Mouse (Mus musculus) heart, embryonic 10.5 days (tissue): ENCODE results near the gene Lsm4. TPM values are rescaled to one million over a fixed set of nuclear protein-coding genes. Genes with fewer than 3 reads are reported as not detected.
A peak's percentile ranks its signal among the peaks of the same experiment; 100 is the strongest.

Source experiments
- DNase-seq: peaks from one replicate; pipeline ENCODE4 v3.0.0-alpha.2; 2017; ENCODE audit warnings: low spot score
- H3K27ac ChIP-seq: fragments of 300-500 bp; sonication (generic); 2 replicates; pipeline ENCODE4 v1.5.1; 2016; ENCODE audit warnings: mild to moderate bottlenecking
- H3K27me3 ChIP-seq: fragments of 300-500 bp; sonication (generic); 2 replicates; pipeline ENCODE4 v1.6.1; 2016; ENCODE audit warnings: mild to moderate bottlenecking; ENCODE audit not compliant: poor library complexity, insufficient read depth, severe bottlenecking
- H3K36me3 ChIP-seq: fragments of 300-500 bp; sonication (generic); 2 replicates; pipeline ENCODE4 v1.6.1; 2016; ENCODE audit warnings: mild to moderate bottlenecking, moderate library complexity
- H3K4me1 ChIP-seq: fragments of 300-500 bp; sonication (generic); 2 replicates; pipeline ENCODE4 v1.6.1; 2016; ENCODE audit warnings: mild to moderate bottlenecking
- H3K4me3 ChIP-seq: fragments of 300-500 bp; sonication (generic); 2 replicates; pipeline ENCODE4 v1.5.1; 2016; ENCODE audit warnings: mild to moderate bottlenecking, moderate library complexity
- H3K9me3 ChIP-seq: fragments of 300-500 bp; sonication (generic); 2 replicates; pipeline ENCODE4 v1.6.1; 2016; ENCODE audit warnings: mild to moderate bottlenecking, moderate library complexity
- WGBS: fragments of 180-500 bp; shearing (Covaris S2); methylation state at CpG from one replicate; pipeline ENCODE4 v1.1.7; 2016; 5-methylcytosine and 5-hydroxymethylcytosine counted together
- polyA plus RNA-seq: library from polyadenylated mRNA; unstranded; fragments of >200 nt; fragmentation: Nextera tagmentation; extraction: Ambion mirVana; gene quantifications from 2 replicates; pipeline ENCODE4 v1.2.1, GENCODE M21; 2016

Gene Lsm4
- polyA plus RNA-seq, 1 experiment from 2014 or later, result 410 TPM

GRCm38 (mm10) chr8:70689892-70690390 lies 16.9 kb downstream of the Lsm4 start:
- Histone ChIP-seq H3K9me3 (no peaks in the 10 kb centered on the region), H3K27ac (peak overlapping the region; percentile 44), H3K4me1 (peaks cover 26% of the 10 kb centered on the region), H3K4me3 (no peak overlapping the region), H3K27me3 (no peaks in the 10 kb centered on the region), H3K36me3 (0 out of 2 replicates have a peak, but pooled peaks cover 2% of the 10 kb centered on the region)
- no peak for DNase-seq
- WGBS, result 81% methylated on average over 5 of the region's 5 CpGs

- no peaks in the 10 kb centered on the region for H3K27me3 ChIP-seq
- DNase-seq, result no peak
- 68% methylated on average over 4 of the region's 4 CpGs for WGBS
- H3K27ac ChIP-seq, result peak overlapping the region; percentile 91
- no peaks in the 10 kb centered on the region for H3K9me3 ChIP-seq
- H3K36me3 ChIP-seq, result 0 out of 2 replicates have a peak, but pooled peaks cover 2% of the 10 kb centered on the region
- H3K4me1 ChIP-seq, result peaks cover 39% of the 10 kb centered on the region
- peak overlapping the region; percentile 53 for H3K4me3 ChIP-seq
Measured at GRCm38 (mm10) chr8:70691230-70691629, 18.2 kb downstream of the Lsm4 start.

- DNase-seq, result peak; percentile 87
- Histone ChIP-seq H3K27ac (peak overlapping the region; percentile 91), H3K4me1 (peaks cover 44% of the 10 kb centered on the region), H3K27me3 (no peaks in the 10 kb centered on the region), H3K4me3 (peak overlapping the region; percentile 53), H3K36me3 (no peaks in the 10 kb centered on the region), H3K9me3 (no peaks in the 10 kb centered on the region)
- WGBS, result under 1% methylated on average over 20 of the region's 20 CpGs
Measured at GRCm38 (mm10) chr8:70691727-70692231, 18.7 kb downstream of the Lsm4 start.

DNA sequence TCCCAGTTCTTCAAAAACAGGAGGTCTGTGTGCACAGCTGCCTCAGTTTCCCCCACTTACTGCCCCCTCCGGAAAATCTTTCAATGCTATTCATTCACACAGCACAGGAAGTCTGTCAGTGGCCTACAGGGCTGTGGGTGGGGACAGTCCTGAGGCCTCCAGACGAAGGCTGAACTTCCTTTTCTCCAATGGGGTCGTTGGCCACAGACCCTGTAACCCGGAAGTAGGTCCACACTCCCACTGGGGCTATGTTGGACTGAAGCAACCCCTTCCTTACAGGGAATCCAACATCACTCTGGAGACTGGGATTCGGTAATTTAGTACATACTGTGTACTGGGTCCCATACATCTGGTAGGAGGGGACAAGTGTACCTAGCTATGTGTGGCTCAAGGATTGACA lies 20.6 kb downstream of the Lsm4 start:
- Histone ChIP-seq H3K27ac (0 out of 2 replicates have a peak overlapping the region, but pooled peaks have one; percentile 29), H3K4me1 (peaks cover 56% of the 10 kb centered on the region), H3K27me3 (no peaks in the 10 kb centered on the region), H3K36me3 (no peaks in the 10 kb centered on the region), H3K4me3 (no peak overlapping the region), H3K9me3 (no peaks in the 10 kb centered on the region)
- WGBS, result 55% methylated on average over 5 of the region's 5 CpGs
- no peak for DNase-seq

DNA sequence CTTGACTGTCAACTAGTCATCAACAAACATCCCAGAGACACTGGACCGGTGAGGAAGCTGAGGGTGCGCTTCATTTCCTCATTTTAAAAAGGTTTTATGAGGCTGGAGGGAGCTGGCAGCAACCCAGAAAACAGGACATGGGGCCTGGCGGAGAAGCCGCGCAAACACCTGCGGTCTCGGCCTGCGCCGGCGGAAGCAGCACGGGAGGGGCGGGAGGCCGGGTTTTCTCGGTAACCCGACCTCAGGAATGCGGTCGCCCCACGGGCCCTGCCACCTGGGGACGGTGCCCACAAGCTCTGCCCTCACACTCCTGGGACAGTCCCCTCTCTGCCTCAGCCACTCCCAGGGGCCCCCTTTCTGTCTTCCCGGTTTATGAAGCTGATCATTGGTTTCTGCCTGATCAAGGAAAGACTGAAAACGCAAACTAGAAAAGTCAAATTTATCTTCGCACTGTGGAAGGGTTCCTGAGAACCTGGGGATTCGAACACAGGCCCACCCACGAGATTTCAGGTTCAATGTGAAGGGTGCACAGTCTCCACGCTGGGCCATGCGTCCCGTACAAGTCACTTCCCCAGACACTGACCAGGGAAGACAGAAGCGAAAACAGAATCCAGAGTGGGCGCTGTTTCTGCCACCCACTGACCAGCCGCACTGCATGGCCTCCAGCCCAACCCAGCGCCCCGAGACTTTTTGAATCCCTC lies 22.4 kb downstream of the Lsm4 start:
- Histone ChIP-seq H3K27me3 (no peaks in the 10 kb centered on the region), H3K36me3 (no peaks in the 10 kb centered on the region), H3K4me3 (peak overlapping the region; percentile 8; the same call in 1 of the 2 replicates), H3K27ac (peak overlapping the region; percentile 99), H3K9me3 (no peaks in the 10 kb centered on the region), H3K4me1 (peaks cover 56% of the 10 kb centered on the region)
- DNase-seq, result no peak
- 29% methylated on average over 32 of the region's 32 CpGs for WGBS

GRCm38 (mm10) chr8:70696019-70696885 lies 23.2 kb downstream of the Lsm4 start:
- Histone ChIP-seq H3K27me3 (no peaks in the 10 kb centered on the region), H3K27ac (peak overlapping the region; percentile 99), H3K4me1 (peaks cover 64% of the 10 kb centered on the region), H3K4me3 (peak overlapping the region; percentile 48), H3K36me3 (peaks cover 2% of the 10 kb centered on the region; the same call in 1 of the 2 replicates), H3K9me3 (no peaks in the 10 kb centered on the region)
- WGBS, result 6% methylated on average over 31 of the region's 31 CpGs
- peak; percentile 94 for DNase-seq

- Histone ChIP-seq H3K9me3 (no peaks in the 10 kb centered on the region), H3K4me1 (peaks cover 62% of the 10 kb centered on the region), H3K27ac (peak overlapping the region; percentile 99), H3K36me3 (peaks cover 5% of the 10 kb centered on the region; the same call in 1 of the 2 replicates), H3K27me3 (no peaks in the 10 kb centered on the region), H3K4me3 (peak overlapping the region; percentile 48)
- WGBS, result 42% methylated on average over 4 of the region's 4 CpGs
- DNase-seq, result no peak
Measured at GRCm38 (mm10) chr8:70696946-70697345, 23.9 kb downstream of the Lsm4 start.

DNA sequence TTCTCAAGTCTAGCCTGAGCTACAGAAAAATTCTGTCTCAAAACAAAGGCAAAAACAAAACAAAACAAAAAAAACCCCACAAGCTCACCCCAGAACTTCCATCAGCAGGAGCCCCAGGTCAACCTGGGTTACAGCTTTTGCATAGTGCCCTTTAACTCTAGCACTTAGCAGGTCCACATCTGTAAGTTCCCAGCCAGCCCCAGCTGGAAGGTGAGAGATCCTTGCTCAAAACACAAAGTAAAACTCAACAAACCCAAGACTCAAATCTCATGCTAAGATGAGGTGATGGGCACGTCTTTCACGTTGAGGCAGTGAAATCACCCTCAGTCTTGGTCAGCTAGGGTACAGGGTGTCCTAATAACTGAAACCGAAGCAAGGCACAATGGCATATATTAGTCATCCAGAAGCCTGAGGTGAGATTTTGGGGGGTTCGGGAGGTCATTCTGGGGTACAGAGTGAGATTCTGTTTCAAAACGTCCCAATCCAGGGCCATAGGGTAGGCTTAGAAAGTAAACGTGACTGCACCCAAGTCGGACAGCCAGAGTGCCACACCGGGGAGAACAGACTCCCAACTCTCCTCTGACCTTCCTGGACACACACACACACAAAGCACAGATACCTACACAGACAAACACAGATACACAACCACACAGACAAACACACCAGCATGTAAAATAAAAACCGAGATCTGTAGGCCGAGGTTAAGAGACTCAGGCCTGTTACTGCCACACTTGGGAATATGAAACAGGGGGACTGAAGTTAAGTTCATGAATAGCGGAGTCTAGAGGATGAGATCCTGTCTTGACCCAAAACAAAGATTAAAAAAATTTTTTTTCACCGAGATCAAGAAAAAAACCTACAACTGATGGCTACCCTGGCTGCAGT lies 24.6 kb downstream of the Lsm4 start:
- Histone ChIP-seq H3K27ac (peak overlapping the region; percentile 99), H3K27me3 (no peaks in the 10 kb centered on the region), H3K4me3 (peak overlapping the region; percentile 96), H3K36me3 (peaks cover 5% of the 10 kb centered on the region; the same call in 1 of the 2 replicates), H3K4me1 (peaks cover 56% of the 10 kb centered on the region), H3K9me3 (no peaks in the 10 kb centered on the region)
- DNase-seq, result no peak
- WGBS, result 72% methylated on average over 12 of the region's 12 CpGs

DNA sequence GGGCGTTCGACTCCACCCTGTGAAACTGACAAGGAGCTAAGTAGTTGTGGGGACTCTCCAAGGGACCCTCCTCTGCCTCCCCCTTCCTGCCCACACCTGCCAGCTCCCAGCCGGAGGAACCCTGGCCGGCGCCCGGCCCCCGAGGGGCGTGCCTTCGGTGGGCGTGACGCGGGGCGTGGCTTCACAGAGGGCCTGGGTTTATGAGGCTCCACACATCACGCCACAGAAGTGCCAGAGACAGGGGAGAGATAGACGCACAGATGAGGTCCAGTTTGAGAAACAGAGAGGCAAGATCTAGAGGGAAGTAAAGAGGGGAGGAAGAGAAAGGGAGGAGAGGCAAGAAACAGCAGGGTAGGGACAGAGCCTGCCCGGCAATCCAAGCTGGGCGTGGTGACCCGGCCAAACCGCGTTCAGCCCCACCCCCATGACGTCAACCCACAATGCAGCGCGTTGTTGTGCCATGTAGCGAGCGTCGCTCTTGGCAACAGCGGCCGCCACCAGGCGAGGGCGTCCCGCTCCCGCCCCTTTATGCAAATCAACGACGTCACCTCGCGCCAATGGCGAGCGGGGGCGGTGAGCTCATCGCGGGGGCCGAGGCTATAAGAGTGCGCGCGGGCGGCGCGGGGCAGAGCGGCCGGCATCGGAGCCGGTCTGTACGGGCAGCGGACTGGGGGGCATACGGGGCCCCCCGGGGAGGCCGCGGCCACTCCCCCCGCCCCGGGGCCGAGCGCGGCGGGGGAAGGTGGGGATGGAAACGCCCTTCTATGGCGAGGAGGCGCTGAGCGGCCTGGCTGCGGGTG lies 25.5 kb downstream of the Lsm4 start, which contains the start of gene Jund:
Gene Jund (plus strand): TSS at position 640 of the 800 bp plus-strand sequence.
- under 1% methylated on average over 67 of the region's 69 CpGs for WGBS
- Histone ChIP-seq H3K27ac (peak within 1 kb of the TSS; percentile 99), H3K27me3 (no peaks in the 10 kb centered on the region), H3K4me3 (peak within 1 kb of the TSS; percentile 96), H3K9me3 (no peaks in the 10 kb centered on the region), H3K36me3 (peaks cover 8% of the 10 kb centered on the region; the same call in 1 of the 2 replicates), H3K4me1 (peaks cover 52% of the 10 kb centered on the region)
- peak; percentile 99 for DNase-seq

GRCm38 (mm10) chr8:70699116-70699833 lies 26.2 kb downstream of the Lsm4 start:
- Histone ChIP-seq H3K4me1 (peaks cover 48% of the 10 kb centered on the region), H3K4me3 (peak overlapping the region; percentile 96), H3K27me3 (no peaks in the 10 kb centered on the region), H3K27ac (peak overlapping the region; percentile 99), H3K9me3 (no peaks in the 10 kb centered on the region), H3K36me3 (peaks cover 8% of the 10 kb centered on the region; the same call in 1 of the 2 replicates)
- WGBS, result under 1% methylated on average over 76 of the region's 89 CpGs
- DNase-seq, result no peak
